Mouse (Mus musculus) gonadal fat pad, adult 2 months (tissue): Measurements from ENCODE around the gene Asb16. TPM values are rescaled to one million over a fixed set of nuclear protein-coding genes. Genes with fewer than 3 reads are reported as not detected.
A peak's percentile ranks its signal among the peaks of the same experiment; 100 is the strongest.

Experiments
- DNase-seq: peaks from one replicate; pipeline ENCODE4 v3.0.0-alpha.2; 2012; ENCODE audit warnings: low read depth
- polyA plus RNA-seq: library from polyadenylated mRNA; depleted of rRNA; stranded (reverse); fragments of >200 nt; gene quantifications from 2 replicates; pipeline ENCODE4 v1.2.3, GENCODE M21; 2012; rRNA removed

Asb16 gene
- 0.88 and 1.5 TPM in 2 replicates for polyA plus RNA-seq

GRCm38 (mm10) chr11:102268520-102269244 lies at the start of gene Asb16:
Gene Asb16, plus strand, starts transcription at chr11:102268743.
- DNase-seq = no peak

DNA sequence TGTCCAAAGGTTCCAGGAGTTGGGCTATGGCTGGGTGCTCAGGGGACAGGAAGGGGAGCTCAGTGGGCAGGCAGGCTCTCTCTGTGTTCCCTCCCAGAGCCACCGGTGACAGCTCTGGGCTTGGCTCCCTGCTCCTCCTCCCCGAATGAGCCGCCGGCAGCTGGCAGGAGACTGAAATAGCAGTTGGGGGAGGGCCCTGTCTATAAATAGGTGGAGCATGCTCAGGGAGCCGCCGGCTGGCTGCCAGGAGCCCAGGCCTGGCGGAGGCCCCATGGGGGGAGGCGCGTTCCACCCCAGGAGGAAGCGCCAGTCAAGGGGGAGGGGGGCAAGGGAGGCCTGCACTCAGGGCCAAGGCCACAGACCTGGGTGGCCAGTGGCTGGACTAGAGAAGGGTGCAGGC lies 49.8 kb upstream of the Asb16 start:
- DNase-seq = no peak

GRCm38 (mm10) chr11:102219247-102219993 lies 49.1 kb upstream of the Asb16 start:
- no peak for DNase-seq

- no peak for DNase-seq
Observed at GRCm38 (mm10) chr11:102219994-102220346, 48.6 kb upstream of the Asb16 start.

DNA sequence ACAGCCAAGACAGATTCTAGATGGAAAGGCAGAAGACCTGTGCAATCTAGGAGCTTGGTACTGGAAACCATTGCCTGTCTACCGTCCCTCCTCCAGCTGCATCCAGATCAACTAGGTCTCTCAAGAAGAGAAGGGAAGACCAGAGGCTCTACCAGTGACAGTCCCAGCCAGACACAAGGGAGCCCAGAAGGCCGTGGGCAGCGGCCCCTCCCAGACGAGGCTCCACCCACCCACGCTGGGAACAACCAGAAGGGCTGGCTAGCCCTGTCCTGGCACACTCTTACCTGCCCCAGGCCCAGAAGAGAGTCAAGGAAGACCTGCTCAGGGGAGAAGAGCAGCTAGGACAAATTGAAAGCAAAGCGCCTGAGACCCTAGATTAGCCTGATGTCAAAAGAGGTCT lies 48.1 kb upstream of the Asb16 start:
- DNase-seq = no peak

- DNase-seq = no peak
Observed at GRCm38 (mm10) chr11:102221243-102221953, 47.1 kb upstream of the Asb16 start.

DNA sequence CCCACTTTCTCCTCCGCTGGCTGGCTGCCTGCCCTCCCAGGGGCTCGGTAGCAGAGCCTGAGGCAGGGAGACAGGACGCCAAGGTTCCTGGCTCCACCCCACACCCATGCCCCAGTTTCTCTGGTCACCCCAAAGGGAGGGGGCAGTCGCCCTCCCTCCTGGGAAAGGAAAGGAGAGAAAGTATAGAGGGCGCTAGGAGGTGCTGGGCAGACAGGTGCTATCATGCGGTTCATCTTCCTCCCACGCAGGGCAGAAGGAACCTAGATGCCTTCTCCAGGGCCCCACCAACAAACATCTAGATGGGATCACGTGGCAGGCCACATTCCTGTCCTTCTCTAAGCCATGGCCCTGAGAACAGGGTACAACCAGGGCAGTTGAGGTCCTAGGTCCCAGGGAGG lies 46.6 kb upstream of the Asb16 start:
- no peak for DNase-seq

DNA sequence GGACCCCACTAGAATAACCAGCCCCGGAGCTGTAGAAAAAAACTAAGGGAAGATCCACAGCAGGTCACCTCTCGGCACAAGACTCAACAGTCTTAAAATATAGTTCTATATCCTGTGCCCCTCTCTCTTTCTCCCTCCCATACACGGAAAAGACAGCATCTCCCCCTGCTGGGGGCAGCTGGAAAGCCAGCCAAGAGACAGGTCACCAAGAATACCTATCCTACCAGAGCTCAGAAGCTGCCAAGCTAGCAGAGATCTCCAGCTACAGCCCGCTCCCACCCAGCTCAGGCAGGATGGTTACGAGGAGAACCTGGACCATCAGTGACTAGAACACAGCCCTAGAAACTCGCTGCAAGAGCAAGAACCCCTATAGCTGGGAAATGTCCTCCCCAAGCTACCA lies 45.4 kb upstream of the Asb16 start:
- DNase-seq = no peak

DNA sequence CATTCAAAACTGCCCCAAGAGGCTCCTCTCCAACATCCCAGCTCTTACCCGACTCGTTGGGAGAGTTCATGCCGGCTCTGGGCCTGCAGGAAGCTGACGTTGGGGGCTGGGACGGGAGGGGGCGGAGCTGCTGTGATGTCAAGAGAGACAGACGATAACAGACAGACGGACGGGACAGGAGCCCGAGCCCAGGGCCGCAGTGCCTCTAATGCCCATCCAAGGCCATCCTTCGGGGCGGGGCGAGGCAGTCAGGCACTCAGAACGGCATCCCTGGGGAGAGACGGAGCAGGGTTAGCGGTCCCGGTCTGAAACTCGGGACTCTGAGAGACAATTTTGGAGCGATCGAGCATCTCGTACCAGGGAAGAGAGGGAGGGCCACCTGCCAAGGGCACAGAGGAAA lies 43.9 kb upstream of the Asb16 start:
- no peak for DNase-seq

DNA sequence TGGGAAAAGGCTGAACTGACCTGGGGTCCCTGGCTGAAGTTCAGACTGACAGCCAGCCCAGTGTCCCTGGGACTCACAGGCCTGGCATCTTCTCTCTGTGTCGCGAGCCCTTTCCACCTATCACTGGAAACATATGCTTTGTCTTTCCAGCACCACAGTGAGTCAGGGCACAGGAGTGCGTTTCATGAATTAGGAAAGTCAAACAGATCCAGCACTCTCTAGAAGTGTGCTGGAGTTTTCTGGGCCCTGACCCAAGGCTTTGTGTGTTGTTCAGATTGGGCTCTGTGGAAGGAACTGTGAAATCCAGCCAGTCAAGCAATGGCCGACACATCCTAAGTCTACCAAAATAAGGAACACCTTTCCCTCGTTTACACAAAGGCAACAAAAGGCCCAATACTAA lies 43.3 kb upstream of the Asb16 start:
- DNase-seq = no peak

- no peak for DNase-seq
Observed at GRCm38 (mm10) chr11:102226067-102226978, 42.2 kb upstream of the Asb16 start.

DNA sequence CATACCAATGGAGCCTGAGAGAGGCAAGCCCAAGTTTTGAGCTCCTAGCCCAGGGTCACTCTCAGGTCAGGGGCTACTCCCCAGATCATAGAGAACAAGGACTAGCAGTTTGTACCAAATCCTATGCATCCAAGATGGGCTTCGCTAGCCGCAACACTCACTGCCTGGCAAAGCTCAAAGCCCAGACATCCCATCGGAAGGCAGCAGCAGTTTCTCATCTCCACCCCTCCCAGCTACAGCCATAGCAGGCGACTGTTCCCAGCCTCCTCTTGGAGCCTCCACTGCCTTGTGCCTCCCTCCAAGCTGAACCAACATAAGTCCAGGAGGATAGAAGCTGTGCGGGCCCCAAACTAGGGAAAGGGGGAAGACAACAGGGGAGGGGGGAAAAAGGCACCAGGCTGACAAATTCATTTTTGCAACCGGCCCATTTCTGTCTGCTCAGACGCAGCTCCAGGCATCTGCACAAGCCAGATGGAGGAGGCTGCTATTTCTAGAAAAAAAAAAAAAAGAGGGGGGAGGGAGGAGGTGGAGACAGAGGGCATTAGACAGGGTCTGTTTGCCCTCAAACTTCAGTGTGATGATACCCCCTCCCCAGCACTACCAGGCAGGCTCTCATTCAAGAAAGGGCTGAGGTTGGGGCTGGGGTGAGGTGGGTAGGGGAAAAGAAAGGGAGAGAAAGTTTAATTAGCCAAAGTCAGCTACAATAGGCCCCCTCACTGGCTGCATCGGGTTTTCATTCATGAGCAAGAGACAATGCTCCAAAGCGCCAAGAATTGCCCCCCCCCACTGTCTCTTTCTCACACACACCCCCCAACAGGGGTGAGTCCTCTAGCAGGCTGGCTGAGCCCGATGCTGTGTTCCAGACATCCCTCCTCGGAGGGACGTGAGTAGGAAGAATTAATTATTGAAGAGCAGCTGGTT lies 41.0 kb upstream of the Asb16 start:
- no peak for DNase-seq

DNA sequence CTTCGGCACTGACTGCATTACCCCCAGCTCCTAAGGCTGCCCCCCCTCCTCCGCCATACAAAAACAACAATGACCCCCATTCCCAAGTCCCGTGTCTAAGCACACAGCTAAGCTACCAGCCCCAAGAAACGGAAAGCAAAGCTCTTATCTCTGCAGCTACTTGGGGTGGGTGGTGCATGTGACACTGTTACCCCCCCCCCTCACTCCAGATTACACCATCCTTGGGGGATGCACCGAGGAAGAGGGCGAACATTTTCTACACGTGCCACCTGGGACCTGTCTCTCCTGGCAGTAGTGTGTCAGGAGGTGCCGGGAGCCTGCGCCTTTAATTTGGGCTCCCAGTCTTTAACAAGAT lies 40.4 kb upstream of the Asb16 start:
- no peak for DNase-seq

DNA sequence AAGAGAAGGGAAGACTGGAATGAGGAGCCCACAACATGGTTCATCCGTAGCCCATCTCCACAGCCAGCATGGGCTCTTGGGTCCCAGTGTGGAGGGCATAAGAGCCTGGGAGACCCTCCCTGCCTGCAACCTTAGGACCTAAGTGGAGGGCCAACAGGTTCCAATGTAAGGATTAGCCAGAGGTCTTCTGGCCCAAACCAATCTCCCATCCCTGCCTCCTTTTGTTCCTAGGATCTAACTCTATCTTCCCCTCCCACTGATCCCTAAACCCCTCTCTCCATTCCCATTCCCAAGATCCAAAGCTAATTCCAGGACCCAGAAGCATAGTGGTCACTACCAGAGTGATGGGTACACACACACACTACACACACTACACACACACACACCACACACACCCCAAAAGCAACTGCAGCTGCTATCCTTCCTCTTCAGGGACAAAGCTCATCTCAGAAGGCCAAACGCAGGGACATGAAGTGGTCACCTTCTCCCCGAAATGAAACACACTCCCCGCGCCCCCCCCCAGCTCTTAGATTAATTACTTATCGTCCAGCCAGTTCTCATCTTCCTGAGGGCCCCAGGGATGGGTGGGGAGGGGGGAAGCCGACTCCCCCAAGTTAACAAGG lies 39.8 kb upstream of the Asb16 start:
- no peak for DNase-seq

DNA sequence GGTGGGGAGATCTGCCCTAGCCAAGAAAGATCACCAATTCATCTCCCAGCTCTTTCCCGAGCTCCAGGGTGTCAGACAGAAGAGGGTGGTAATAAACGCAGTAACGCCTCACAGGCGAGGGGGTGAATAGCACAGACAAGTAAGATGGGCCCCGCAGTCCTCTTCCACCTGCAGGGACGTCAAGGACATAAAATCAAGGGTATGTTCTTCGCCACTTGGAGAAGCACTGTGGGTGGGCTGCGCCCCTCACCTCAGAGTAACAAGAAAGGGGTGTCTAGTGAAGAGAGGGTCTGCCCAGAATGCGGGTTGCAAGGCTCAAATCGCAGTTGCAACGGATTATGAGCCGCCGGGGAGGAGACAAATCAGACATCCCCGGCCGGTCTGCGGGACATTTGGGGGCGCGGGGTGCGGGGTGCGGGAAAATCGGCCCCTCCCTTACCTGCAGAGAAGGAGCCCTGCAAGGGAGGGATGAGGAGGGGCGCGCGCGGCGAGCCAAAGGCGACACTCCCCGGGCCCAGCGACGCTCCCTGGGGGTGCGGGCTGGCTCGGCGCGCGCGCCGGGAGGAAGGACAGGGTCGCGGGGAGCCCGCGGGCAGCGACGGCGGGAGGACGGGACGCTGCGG lies 39.1 kb upstream of the Asb16 start:
- DNase-seq = no peak

- DNase-seq = peak; percentile 76
Observed at GRCm38 (mm10) chr11:102230006-102230741, 38.4 kb upstream of the Asb16 start, which contains the start of gene Hdac5. Gene Hdac5, minus strand, starts transcription at chr11:102230166.

GRCm38 (mm10) chr11:102236022-102236421 lies 32.5 kb upstream of the Asb16 start:
- DNase-seq = no peak

- DNase-seq = no peak
Observed at GRCm38 (mm10) chr11:102240636-102241035, 27.9 kb upstream of the Asb16 start.

- no peak for DNase-seq
Observed at GRCm38 (mm10) chr11:102241246-102241645, 27.3 kb upstream of the Asb16 start.
